Mouse (Mus musculus): Measurements from ENCODE around the gene Fam69a. TPM values are rescaled to one million over a fixed set of nuclear protein-coding genes. Genes with fewer than 3 reads are reported as not detected.

The Fam69a gene
- polyA plus RNA-seq, 1 experiment from 2014 or later = 24.5 TPM

DNA sequence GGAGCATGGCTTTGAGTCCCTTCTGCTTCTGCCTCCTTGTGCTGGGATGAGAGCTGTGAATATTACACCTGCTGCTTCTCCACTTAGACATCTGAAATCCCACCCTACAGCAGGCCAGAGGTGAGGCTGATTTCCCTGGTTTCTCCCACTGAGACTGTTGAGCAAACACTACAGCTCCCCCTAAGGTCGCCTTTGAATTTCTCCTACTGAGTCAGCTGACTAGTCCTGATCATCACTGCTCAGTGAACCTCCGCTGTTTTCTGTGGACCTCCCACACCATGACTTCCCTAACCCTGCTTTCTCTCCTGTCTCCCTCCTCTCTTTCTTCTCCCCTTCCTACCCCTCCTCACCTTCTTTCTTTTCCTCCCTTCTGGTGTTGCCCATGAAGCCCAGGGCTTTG is 32.5 kb upstream of the Fam69a start:
- Histone ChIP-seq H3K27ac (ENCODE audit: low read depth) (no peak overlapping the region), H3K9me3 (ENCODE audit: control insufficient read depth, low read length) (no peaks in the 10 kb centered on the region), H3K27me3 (replicated peaks; ENCODE audit: control insufficient read depth, insufficient read depth, low read length) (no peaks in the 10 kb centered on the region), H3K4me3 (ENCODE audit: low read depth, low read length) (no peak overlapping the region), H3K4me1 (replicated peaks; ENCODE audit: control insufficient read depth, insufficient read depth, low read length) (no peaks in the 10 kb centered on the region), H3K36me3 (ENCODE audit: control insufficient read depth, insufficient read depth, low read length) (no peaks in the 10 kb centered on the region), H3K9ac (ENCODE audit: low read length) (no peak overlapping the region), H3K4me2 (ENCODE audit: low read length) (no peak overlapping the region)
- DNase-seq (ENCODE audit: low spot score) (no peak), ATAC-seq (replicated peaks; ENCODE audit: low FRiP score, low TSS enrichment, low read depth) (no peak)
- 18% methylated on average over 2 of the region's 2 CpGs for WGBS

DNA sequence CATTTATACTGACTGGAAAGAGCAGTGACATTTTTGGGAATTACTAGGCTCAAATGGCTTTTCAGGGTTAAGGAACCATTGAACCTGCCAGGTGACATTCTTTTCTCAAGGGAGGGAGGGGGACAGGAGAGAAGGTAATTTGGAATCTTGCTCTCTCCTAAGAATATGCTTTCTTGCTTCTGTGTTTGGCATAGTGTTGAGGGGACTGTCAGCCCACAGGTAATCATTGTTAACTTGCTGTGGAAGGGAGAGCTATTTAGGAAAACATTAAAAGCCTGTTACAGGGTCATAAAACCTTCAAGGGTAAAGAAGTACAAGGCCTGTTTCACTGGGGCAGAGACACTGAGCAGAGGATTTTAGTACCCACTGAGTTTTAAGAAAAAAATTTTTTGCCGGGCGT is 30.3 kb upstream of the Fam69a start:
- no peaks in the 10 kb centered on the region for H3K27me3 ChIP-seq (replicated peaks; ENCODE audit: control insufficient read depth, insufficient read depth, low read length)
- H3K9ac ChIP-seq (ENCODE audit: low read length) = no peak overlapping the region
- H3K36me3 ChIP-seq (ENCODE audit: control insufficient read depth, insufficient read depth, low read length) = no peaks in the 10 kb centered on the region
- no peaks in the 10 kb centered on the region for H3K4me1 ChIP-seq (replicated peaks; ENCODE audit: control insufficient read depth, insufficient read depth, low read length)
- DNase-seq (ENCODE audit: low spot score) (no peak), ATAC-seq (replicated peaks; ENCODE audit: low FRiP score, low TSS enrichment, low read depth) (no peak)
- H3K27ac ChIP-seq (ENCODE audit: low read depth) = no peak overlapping the region
- H3K4me3 ChIP-seq (ENCODE audit: low read depth, low read length) = no peak overlapping the region
- WGBS = 71% methylated on average over 2 of the region's 2 CpGs
- H3K4me2 ChIP-seq (ENCODE audit: low read length) = no peak overlapping the region
- H3K9me3 ChIP-seq (ENCODE audit: control insufficient read depth, low read length) = no peaks in the 10 kb centered on the region

GRCm38 (mm10) chr5:108015422-108015821 is 28.5 kb upstream of the Fam69a start:
- WGBS = 74% methylated on average over 7 of the region's 7 CpGs
- DNase-seq (ENCODE audit: low spot score) = no peak
- no peaks in the 10 kb centered on the region for H3K9me3 ChIP-seq (ENCODE audit: control insufficient read depth, low read length)

GRCm38 (mm10) chr5:108014173-108014572 is 27.3 kb upstream of the Fam69a start:
- ATAC-seq (replicated peaks; ENCODE audit: low FRiP score, low TSS enrichment, low read depth) (no peak), DNase-seq (ENCODE audit: low spot score) (no peak)
- H3K9ac ChIP-seq (ENCODE audit: low read length) = no peak overlapping the region
- H3K9me3 ChIP-seq (ENCODE audit: control insufficient read depth, low read length) = no peaks in the 10 kb centered on the region
- H3K27me3 ChIP-seq (replicated peaks; ENCODE audit: control insufficient read depth, insufficient read depth, low read length) = no peaks in the 10 kb centered on the region
- WGBS = 20% methylated on average over 1 of the region's 1 CpGs
- no peak overlapping the region for H3K4me3 ChIP-seq (ENCODE audit: low read depth, low read length)
- H3K27ac ChIP-seq (ENCODE audit: low read depth) = no peak overlapping the region
- H3K4me2 ChIP-seq (ENCODE audit: low read length) = no peak overlapping the region
- H3K36me3 ChIP-seq (ENCODE audit: control insufficient read depth, insufficient read depth, low read length) = no peaks in the 10 kb centered on the region
- H3K4me1 ChIP-seq (replicated peaks; ENCODE audit: control insufficient read depth, insufficient read depth, low read length) = no peaks in the 10 kb centered on the region

More at GRCm38 (mm10) chr5:108015422-108015821, 28.5 kb upstream of the Fam69a start:
- ATAC-seq (replicated peaks; ENCODE audit: low FRiP score, low TSS enrichment, low read depth) = no peak
- Histone ChIP-seq H3K9ac (ENCODE audit: low read length) (no peak overlapping the region), H3K27ac (ENCODE audit: low read depth) (no peak overlapping the region), H3K4me2 (ENCODE audit: low read length) (no peak overlapping the region), H3K4me1 (replicated peaks; ENCODE audit: control insufficient read depth, insufficient read depth, low read length) (no peaks in the 10 kb centered on the region), H3K27me3 (replicated peaks; ENCODE audit: control insufficient read depth, insufficient read depth, low read length) (no peaks in the 10 kb centered on the region), H3K36me3 (ENCODE audit: control insufficient read depth, insufficient read depth, low read length) (no peaks in the 10 kb centered on the region), H3K4me3 (ENCODE audit: low read depth, low read length) (no peak overlapping the region)

DNA sequence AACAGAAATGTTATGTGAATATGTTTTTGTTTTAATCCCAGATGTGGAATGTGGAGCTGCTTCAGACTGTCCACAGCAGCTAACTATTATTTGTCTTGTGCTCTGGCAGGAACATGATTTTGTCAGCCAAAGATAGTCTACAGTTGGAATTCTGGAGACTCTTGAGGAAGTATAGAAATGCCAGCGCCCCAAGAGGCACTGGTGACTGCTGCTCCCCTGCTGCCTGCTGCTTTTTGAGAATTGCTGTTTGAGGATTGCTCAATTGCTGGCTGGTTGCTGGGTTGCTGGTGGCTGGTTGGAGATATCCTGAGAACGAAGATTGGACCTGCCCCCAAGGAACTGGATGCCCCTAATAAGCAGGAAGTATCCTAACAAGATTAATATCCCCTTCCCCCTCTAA is 22.8 kb upstream of the Fam69a start:
- ATAC-seq (replicated peaks; ENCODE audit: low FRiP score, low TSS enrichment, low read depth) (no peak), DNase-seq (ENCODE audit: low spot score) (no peak)
- no peaks in the 10 kb centered on the region for H3K4me1 ChIP-seq (replicated peaks; ENCODE audit: control insufficient read depth, insufficient read depth, low read length)
- H3K36me3 ChIP-seq (ENCODE audit: control insufficient read depth, insufficient read depth, low read length) = no peaks in the 10 kb centered on the region
- H3K27me3 ChIP-seq (replicated peaks; ENCODE audit: control insufficient read depth, insufficient read depth, low read length) = no peaks in the 10 kb centered on the region
- H3K9ac ChIP-seq (ENCODE audit: low read length) = no peak overlapping the region
- no peak overlapping the region for H3K4me2 ChIP-seq (ENCODE audit: low read length)
- 41% methylated on average over 2 of the region's 2 CpGs for WGBS
- H3K9me3 ChIP-seq (ENCODE audit: control insufficient read depth, low read length) = no peaks in the 10 kb centered on the region
- H3K4me3 ChIP-seq (ENCODE audit: low read depth, low read length) = no peak overlapping the region
- no peak overlapping the region for H3K27ac ChIP-seq (ENCODE audit: low read depth)

- 54% methylated on average over 2 of the region's 2 CpGs for WGBS
- Histone ChIP-seq H3K27ac (ENCODE audit: low read depth) (no peak overlapping the region), H3K4me1 (replicated peaks; ENCODE audit: control insufficient read depth, insufficient read depth, low read length) (no peaks in the 10 kb centered on the region), H3K4me2 (ENCODE audit: low read length) (no peak overlapping the region), H3K36me3 (ENCODE audit: control insufficient read depth, insufficient read depth, low read length) (no peaks in the 10 kb centered on the region), H3K4me3 (ENCODE audit: low read depth, low read length) (no peak overlapping the region), H3K9ac (ENCODE audit: low read length) (no peak overlapping the region), H3K27me3 (replicated peaks; ENCODE audit: control insufficient read depth, insufficient read depth, low read length) (no peaks in the 10 kb centered on the region), H3K9me3 (ENCODE audit: control insufficient read depth, low read length) (no peaks in the 10 kb centered on the region)
- DNase-seq (ENCODE audit: low spot score) = no peak
- ATAC-seq (replicated peaks; ENCODE audit: low FRiP score, low TSS enrichment, low read depth) = no peak
Measured at GRCm38 (mm10) chr5:108005134-108005533, 18.2 kb upstream of the Fam69a start.

GRCm38 (mm10) chr5:108002734-108003133 is 15.8 kb upstream of the Fam69a start:
- no peaks in the 10 kb centered on the region for H3K9me3 ChIP-seq (ENCODE audit: control insufficient read depth, low read length)
- no peak overlapping the region for H3K4me2 ChIP-seq (ENCODE audit: low read length)
- WGBS = 81% methylated on average over 5 of the region's 5 CpGs
- ATAC-seq (replicated peaks; ENCODE audit: low FRiP score, low TSS enrichment, low read depth) (no peak), DNase-seq (ENCODE audit: low spot score) (no peak)
- no peaks in the 10 kb centered on the region for H3K27me3 ChIP-seq (replicated peaks; ENCODE audit: control insufficient read depth, insufficient read depth, low read length)
- no peak overlapping the region for H3K27ac ChIP-seq (ENCODE audit: low read depth)
- H3K4me1 ChIP-seq (replicated peaks; ENCODE audit: control insufficient read depth, insufficient read depth, low read length) = no peaks in the 10 kb centered on the region
- H3K4me3 ChIP-seq (ENCODE audit: low read depth, low read length) = no peak overlapping the region
- no peaks in the 10 kb centered on the region for H3K36me3 ChIP-seq (ENCODE audit: control insufficient read depth, insufficient read depth, low read length)
- H3K9ac ChIP-seq (ENCODE audit: low read length) = no peak overlapping the region

GRCm38 (mm10) chr5:108000776-108001548 is 14.1 kb upstream of the Fam69a start:
- 16% methylated on average over 20 of the region's 20 CpGs for WGBS
- DNase-seq (ENCODE audit: low spot score) = peak; percentile 81
- Histone ChIP-seq H3K27ac (ENCODE audit: low read depth) (no peak overlapping the region), H3K4me1 (replicated peaks; ENCODE audit: control insufficient read depth, insufficient read depth, low read length) (no peaks in the 10 kb centered on the region), H3K36me3 (ENCODE audit: control insufficient read depth, insufficient read depth, low read length) (no peaks in the 10 kb centered on the region), H3K9me3 (ENCODE audit: control insufficient read depth, low read length) (no peaks in the 10 kb centered on the region), H3K4me3 (ENCODE audit: low read depth, low read length) (peak overlapping the region; percentile 58), H3K9ac (ENCODE audit: low read length) (peak overlapping the region; percentile 58), H3K4me2 (ENCODE audit: low read length) (peak overlapping the region; percentile 55), H3K27me3 (replicated peaks; ENCODE audit: control insufficient read depth, insufficient read depth, low read length) (no peaks in the 10 kb centered on the region)
- peak; percentile 40; the same call in 1 of the 2 replicates for ATAC-seq (replicated peaks; ENCODE audit: low FRiP score, low TSS enrichment, low read depth)

- 65% methylated on average over 7 of the region's 7 CpGs for WGBS
- no peak overlapping the region for H3K4me2 ChIP-seq (ENCODE audit: low read length)
- H3K4me1 ChIP-seq (replicated peaks; ENCODE audit: control insufficient read depth, insufficient read depth, low read length) = no peaks in the 10 kb centered on the region
- no peak overlapping the region for H3K4me3 ChIP-seq (ENCODE audit: low read depth, low read length)
- DNase-seq (ENCODE audit: low spot score) (no peak), ATAC-seq (replicated peaks; ENCODE audit: low FRiP score, low TSS enrichment, low read depth) (no peak)
- no peak overlapping the region; the same call in 1 of the 2 replicates for H3K27ac ChIP-seq (ENCODE audit: low read depth)
- no peaks in the 10 kb centered on the region for H3K9me3 ChIP-seq (ENCODE audit: control insufficient read depth, low read length)
- no peak overlapping the region for H3K9ac ChIP-seq (ENCODE audit: low read length)
- no peaks in the 10 kb centered on the region for H3K27me3 ChIP-seq (replicated peaks; ENCODE audit: control insufficient read depth, insufficient read depth, low read length)
- H3K36me3 ChIP-seq (ENCODE audit: control insufficient read depth, insufficient read depth, low read length) = no peaks in the 10 kb centered on the region
Measured at GRCm38 (mm10) chr5:107997717-107998116, 10.8 kb upstream of the Fam69a start.
